Mouse (Mus musculus) layer of hippocampus, adult 11-12 months (tissue): ENCODE measurements around the gene Brap.
"Not testable (repeated sequence)": the region's sequence is repeated elsewhere in the genome, so short reads cannot be mapped to it uniquely, and the experiment has no call there.

Source experiments
- DNase-seq: peaks from one replicate; pipeline ENCODE4 v3.0.0; 2022; ENCODE audit warnings: low spot score

Gene Brap

DNA sequence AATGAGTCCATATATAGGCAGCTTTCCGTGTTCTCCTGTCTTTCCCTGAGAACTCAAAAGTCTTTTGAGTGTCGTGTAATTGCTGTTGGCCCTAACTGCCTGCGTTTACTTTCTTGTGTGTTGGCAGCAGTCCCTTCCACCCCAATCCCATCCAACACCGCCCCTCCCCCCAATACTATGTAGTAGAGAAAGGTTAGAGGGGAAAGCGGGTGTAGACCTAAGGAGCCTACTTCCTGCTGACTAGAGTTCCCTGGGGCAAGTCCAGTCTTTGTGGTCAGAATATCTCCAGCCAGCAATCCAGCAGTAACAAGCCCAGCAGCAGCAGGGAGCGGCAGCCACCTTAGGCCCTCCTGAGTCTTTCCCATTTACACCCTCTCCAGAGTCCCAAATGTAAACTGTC lies 8.0 kb downstream of the Brap start:
- no peak for DNase-seq

DNA sequence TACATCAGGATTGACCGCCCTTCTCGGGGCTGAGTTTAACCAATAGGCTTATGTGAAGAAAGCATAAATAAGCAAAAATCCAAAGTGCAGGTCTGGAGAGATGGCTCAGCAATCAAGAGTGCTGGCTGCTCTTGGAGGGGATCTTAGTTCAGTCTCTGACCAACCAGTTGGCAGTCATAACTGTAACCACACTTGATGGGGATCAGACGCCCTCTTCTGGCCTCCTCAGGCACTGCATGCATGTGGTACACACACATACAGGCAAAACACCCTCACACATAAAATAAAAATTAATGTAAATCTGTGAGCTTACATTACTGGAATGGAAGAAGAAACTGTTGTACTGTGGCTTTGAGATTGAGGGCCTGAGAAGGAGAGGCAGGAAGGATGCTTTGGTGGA lies 10.0 kb downstream of the Brap start:
- DNase-seq = no peak

DNA sequence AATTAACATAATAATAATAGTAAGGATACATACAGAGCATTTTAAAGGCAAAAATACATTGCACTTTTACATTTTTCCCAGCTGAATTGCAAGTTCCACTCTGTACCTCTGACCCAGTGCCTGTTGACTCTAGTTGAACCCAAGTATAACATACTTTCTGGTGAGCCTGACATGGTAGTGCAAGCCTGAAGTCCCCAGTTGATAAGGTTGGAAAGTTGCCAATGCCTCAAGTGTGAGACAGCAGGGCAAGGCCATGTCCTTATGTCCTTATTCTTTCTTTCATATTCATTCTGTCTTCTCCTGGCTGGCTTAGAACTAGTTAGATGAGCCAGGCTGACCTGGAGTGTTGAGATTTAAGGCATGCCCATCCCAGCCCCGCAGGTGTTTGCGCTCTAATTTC lies 21.9 kb downstream of the Brap start:
- no peak for DNase-seq

DNA sequence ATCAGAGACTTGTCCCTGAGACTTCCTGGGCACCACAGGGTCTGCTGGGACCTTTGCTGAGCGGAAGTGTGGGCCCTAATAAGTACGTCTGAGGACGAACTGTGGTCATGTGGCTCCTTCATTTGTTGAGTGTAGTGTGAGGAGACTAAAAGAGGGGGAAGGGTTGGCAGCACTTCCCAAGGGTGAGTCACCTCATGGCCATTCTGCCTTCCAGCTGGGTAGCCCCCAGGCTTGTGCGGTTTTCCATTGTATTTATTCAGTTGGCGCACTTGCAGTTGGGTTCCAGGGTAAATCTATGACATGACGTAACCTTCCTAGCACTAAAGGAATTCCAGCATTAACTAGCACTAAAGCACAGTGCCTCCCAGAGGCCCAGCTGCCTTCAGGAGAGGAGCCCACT lies 25.1 kb downstream of the Brap start:
- no peak for DNase-seq

DNA sequence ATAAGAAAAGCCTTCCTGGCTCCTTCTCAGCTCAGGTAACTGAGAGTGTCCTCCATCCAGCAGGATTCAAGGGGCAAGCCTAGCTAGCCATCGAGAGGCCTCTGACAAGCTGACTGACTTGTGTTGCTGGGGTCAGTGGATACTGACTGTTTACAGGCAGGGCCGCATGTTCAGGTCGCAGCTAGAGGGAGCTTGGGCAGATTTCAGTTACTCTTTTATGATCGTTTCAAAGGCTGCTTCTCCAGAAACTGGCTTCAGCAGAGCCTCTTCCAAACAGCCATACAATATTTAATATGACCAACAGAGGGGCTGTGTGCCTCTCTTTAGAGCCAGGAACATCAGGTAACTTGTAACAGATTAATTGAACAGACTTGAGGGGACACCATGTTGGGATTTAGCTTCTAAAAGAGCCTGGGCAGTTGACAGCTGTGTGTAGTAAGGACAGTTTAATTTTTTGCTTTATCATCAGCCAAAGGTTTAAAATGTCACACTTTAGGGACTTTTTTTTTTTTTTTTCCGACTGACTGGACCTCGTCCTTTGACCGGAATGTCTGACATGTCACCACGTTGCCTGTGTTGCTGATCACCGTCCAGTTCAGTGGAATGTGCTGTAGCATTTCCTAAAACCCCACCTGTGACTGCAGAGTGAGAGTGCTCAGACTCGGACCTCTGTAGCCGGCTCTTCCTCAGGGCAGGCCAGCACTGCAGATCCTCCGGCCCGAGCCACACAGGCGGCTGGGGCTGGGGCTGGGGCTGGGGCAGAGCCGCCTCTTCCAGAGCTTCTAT lies 25.9 kb downstream of the Brap start:
- no peak for DNase-seq

DNA sequence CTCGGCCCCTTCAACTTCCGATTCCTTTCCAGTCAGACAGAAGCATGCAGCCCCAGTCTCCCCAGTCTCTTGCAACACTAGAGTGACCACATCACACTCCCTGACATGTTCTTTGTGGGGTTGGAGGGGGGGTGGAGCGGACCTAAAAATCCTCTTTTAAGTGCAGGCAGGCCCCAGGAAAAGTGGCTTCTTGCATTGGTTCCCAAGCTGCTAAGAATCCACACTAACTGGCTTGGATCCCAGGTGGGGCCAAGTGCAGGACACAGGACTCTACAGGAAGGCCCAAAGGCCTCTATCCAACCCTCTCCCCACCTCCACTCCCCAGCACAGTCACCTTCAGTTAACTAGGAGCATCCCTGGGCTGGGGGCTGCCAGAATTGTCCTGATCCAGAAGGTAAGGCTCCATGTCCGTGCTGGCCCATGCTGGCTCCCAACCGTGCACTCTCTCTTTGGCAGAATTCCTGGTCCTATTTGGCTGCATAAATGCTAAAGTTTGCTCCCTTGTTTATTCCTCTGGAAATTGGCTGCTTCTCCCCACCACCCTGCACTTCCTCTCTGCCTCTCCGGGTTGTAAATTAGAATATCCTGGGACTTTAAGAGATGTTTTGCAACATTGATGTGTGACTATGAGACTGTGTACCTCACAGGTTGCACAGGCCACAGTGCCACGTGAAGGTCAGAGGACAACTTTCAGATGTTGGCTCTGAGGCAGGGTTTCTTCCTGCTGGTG lies 30.3 kb downstream of the Brap start:
- DNase-seq = no peak

DNA sequence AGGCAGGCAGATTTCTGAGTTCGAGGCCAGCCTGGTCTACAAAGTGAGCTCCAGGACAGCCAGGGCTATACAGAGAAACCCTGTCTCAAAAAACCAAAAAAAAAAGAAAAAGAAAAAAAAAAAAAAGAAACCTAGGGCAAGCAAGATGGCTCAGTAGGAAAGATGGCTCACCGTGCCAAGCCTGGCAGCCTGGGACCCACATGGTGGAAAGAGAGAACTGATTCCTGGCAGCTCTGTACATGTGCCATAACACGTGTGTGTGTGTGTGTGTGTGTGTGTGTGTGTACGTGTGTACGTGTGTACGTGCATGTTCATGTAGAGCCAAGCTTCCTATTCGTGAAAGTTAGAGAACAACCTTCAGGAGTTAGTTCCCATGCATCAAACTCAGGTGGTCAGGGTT lies 31.1 kb downstream of the Brap start:
- not testable (repeated sequence) for DNase-seq

DNA sequence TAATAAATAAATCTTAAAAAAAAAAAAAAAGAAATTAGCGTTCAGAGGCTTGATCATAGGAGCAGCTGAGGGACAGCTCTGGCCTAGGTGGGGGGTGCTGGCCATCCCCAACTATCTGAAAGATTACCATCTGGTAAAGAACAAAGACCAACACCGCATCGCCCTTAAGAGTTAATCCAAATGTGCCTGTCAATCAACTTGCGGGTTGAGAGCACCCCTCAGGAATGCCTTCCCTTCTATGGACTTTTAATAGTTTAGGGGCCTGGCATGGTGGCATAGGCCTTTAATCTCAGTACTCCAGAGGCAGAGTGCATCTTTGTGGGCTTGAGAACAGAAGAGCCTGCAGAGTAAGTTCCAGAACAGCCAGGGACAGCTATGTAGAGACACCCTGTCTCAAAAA lies 32.5 kb downstream of the Brap start:
- DNase-seq = no peak

DNA sequence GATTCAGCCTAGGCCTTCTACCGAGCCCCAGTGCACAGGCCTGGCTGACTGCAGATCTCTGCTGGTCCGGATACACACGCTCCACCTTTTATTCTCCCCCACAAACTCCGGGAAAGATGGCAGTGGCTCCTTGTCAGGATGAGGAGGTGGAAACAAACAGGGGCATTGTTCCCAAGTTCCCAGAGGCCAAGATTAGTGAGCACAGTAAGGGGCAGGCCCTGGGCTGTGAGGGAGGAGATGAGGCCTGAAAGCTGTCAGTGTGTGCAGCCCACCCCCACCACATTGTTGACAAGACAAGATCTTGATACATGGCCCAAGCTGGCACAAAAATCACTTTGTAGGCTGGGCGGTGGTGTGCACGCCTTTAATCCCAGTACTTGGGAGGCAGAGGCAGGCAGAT lies 36.4 kb downstream of the Brap start:
- DNase-seq = no peak

DNA sequence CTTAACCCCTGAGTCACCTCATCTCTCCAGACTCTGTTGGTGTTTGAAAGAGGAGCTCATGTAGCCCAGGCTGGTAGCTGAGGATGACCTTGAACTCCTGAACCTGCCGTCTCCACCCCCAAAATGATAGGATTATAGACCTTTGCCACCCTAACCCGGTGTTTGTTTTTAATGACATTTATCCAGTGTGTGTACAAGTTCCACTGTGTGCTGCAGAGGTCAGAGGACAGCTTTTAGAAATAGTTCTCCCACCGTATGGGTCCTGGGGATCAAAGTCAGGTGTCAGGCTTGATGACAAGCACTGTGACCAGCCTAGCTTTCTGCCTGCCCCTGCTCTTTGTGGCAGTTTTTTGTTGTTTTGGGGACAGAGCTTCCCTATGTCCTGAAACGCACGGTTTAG lies 39.5 kb downstream of the Brap start:
- no peak for DNase-seq

DNA sequence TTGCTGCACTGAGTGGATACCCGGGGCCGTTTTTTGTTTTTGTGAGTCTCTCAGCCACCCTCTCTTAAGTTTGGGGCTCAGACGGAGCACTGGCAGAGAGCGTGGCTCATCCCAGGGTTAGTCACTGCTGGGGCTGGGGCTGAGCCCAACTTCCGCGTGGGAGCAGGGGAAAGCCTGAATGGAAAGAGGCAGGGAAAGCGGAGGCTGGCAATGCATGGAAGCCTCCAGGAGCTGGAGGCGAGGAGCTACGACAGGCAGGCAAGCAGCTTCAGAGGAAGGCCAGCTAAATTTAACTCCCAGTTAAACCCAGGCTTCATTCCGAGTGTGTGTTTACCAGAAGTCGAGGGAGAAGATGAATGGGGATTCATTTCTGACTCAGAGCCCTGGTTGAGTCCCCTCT lies 40.1 kb downstream of the Brap start:
- DNase-seq = peak; percentile 46

DNA sequence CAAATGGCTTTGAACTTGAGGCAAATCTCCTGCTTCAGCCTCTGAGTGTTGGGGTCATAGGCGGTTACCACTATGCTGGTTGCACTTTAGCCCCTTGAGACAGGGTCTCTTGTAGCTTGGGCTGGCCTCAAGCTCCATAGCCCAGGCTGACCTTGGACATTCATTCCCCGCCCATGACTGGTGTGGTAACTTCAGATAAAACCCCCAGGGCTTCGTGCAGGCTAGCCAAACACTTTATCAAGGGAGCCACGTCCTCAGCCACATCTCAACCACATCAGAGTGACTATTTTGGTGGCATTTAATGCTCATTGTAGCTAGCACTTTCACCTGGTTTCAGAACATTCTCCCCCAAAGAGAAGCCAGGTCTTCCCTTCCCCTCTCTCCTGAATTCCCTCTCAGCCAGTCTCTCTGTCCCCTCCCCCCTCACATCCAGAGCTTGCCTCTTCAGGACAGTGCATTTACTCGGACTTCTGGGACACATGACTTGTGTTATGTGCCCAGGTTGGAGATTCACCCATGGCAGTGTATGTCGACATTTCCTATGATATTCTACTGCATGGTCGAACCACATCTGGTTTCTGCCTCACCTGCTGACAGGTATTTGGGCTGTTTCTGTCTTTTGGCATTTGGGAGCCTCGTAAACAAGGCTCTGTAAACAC lies 40.9 kb downstream of the Brap start:
- DNase-seq = no peak

DNA sequence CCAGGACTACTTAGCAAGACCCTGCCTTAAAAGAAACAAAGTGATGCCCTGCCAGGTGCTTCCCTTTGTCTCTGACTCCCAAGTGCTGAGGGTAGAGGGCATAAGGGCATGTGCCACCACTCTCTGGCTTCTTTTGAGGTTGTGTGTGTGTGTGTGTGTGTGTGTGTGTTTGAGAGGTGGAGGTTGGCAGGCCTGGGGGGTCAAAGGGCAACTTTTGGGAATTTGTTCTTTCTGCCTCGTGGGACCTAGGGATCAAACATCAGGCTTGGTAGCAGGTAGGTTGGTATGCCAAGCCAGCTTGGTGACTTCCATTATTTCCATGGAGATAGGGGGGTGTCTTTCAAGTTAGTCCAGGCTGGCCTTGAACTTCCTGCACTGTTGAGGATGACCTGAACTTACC lies 43.0 kb downstream of the Brap start:
- DNase-seq = no peak

DNA sequence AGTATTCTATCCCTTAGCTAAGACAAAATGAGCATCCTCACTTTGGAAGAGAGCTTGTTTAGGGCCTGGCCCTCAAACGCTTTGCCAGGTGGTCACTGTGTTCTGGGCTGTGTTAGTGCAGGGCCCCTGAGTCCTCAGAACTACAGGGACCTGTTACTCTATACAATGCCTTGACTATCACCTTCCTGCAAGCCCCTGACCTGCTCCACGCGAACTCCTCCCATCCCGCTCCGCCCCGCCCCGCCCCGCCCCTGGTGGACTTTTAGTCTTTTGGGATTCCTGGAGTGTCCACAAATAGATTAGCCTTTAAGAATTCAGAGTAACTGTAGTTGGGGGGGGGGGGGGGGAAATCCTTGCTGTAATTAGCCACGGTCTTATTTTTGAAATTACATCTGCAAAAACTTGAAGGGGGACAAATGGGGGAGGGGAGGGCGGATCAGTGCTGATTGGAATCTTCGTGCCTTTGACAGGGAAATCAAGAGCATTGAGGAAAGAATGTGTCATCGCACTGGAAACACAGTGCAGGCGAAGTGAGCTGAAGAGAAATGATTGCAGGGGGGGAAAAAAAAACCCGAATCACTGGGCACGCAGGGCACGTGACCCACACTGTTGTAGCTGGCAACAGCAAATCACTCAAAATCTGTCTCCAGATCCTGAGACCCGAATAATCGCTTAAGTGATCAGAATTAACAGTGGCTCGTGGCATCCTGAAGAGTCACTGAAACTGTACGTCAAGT lies 44.3 kb downstream of the Brap start:
- no peak for DNase-seq

DNA sequence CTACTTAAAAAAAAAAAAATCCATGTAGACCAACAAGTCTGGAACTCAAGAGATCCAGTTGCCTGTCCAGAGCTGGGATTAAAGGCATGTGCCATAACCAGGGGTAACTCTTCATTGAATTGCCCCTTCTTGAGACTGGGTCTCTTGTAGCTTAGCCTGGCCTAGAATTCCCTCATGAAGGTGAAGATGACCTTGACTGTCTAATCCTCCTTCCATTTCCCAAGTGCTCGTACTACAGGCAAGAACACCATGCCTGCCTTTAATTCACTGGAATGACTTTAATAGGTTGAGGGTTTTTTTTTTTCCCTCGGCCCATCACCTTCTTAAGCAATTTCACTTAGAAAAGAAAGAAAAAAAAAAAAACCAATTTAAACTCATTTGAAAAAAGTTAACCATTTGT lies 50.0 kb downstream of the Brap start:
- no peak for DNase-seq

DNA sequence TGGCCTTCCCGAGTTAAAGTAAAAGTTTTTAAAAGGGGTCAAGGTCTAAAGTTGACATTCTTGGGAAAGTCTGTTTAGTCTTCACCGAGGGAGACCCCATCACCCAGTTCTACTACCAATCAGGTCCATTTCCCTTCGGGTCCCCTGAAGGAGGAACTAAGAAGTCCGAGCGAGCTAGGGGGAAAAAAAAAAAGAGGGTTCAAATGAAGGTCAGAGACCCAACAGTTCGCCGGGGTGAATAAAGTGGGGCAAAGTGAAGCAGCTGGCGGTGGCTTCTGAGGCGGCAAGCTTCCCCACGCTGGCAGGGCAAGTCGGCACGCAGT lies 50.4 kb downstream of the Brap start:
- DNase-seq = no peak

DNA sequence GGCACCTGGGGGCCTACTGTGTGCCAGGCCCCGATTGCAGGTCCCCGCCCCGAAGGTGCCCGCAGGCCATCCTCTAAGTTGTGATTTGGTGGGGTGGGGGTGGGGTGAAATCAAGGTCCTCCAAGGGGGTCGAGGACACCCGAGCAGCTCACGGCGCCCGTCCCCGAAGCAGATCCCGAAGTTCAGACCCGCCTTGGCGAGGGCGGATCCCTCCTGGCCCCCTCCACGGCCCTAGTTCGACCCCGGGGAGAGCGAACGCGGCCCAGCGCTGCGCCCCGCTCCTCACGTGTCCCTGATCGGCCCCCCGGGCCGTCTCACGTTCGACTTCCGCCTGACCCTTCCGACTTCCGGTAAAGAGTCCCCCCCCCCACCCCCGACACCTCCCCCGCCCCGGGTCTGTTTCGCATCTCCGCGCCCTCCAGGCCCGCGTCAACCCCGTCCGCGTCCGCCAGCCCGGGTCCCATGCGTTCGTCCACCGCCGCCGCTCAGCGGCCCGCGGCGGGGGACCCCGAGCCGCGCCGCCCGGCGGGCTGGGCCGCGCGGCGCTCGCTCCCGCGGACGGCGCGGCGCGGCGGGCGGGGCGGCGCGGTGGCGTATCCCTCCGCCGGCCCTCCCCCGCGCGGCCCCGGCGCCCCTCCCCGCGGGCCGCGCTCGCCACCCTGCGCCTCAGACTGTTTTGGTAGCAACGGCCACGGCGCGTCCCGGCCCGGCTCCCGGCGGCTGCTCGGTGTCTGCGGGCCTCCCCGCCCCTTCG lies 51.0 kb downstream of the Brap start, which contains the start of gene Atxn2:
Gene Atxn2 (plus strand): TSS at position 164 of the 754 bp plus-strand sequence.
- DNase-seq = peak; percentile 81

DNA sequence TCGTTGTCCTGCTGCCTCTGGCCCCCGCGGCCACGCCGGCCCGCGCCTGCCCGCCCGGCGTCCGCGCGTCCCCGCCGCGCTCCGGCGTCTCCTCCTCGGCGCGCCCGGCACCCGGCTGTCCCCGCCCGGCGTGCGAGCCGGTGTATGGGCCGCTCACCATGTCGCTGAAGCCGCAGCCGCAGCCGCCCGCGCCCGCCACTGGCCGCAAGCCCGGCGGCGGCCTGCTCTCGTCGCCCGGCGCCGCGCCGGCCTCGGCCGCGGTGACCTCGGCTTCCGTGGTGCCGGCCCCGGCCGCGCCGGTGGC lies 51.5 kb downstream of the Brap start:
- DNase-seq = no peak

DNA sequence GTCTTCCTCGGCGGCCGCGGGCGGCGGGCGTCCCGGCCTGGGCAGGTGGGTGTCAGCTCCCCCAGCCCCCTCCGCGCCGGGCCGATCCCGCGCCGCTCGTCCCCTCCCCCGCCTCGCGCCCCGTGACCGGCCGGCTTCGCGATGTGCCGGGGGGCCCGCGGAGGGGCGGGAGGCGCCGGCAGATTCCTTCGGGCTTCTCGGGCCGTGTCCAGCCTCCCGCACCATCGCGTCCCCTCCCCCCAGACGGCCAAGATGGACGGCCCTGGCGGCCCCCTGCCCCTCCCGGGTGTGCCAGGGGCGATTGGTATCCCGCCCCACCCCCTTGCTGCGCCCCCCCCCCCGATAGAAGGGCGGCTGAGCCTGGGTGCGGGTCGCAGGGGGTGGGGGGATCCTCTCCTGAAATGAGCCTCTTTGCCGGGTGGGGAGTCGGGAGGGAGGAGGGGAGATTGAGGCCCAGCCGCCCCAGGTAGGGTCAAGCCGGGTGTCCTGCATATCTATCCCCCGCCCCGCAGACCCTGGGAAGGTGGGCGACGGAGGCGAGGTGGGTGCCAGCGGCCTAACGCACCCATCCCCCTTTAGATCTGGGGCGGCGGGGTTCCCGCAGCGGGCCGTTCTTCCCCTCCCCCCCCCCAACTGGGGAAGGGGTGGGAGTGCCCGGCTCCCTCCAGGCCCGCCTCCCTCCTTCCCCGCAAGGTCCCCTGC lies 52.0 kb downstream of the Brap start:
- DNase-seq = no peak

DNA sequence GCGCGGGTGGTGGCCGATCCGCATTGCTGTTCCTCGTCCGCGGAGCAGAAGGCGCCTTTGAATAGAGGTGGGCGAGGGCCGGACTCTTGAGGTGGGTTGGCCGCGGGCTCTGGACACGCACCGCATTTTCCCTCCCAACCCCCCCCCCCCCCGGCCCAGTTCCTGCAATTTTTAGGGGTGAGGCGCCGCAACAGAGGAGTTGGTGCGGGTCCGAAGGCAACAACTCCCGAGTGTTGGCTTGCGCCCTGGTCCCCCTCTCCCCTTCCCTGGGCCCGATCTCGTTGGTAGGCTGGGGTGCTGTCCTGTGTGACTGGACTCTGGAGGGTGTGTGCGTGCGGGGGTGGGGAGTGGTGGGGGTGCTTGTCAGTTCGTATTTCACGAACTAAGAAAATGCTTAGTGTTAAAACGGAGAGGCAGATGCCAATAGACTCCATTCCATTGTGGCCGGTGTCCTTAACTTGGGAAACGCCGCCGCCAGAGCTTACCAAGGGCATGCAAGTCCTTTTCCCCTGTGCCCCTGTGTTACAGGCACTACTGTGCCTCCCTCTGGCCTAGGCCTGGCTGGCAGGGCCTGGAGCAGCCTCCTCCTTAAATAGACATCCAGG lies 52.7 kb downstream of the Brap start:
- DNase-seq = peak; percentile 41

DNA sequence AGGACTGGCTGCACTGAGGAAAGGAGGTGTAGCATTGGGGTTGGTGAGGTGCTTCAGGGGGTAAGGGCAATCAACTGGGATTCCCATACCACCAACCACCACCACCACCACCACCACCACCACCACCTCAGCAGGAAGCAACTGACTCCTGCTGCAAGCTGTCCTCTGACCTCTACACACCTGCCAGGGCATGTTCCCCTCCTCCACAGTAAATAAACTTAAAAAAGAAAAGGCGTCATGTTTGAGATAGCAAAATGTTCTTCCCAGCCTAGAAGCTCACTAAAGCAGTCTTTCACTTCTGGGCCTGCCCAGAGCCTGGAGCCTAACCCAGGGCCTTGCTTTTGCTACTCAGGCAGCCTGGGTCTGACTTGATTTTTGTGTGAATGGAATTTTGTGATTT lies 54.0 kb downstream of the Brap start:
- no peak for DNase-seq
